Mouse (Mus musculus) cortical plate, adult 2 months (tissue): Measurements from ENCODE around the gene Snx1. TPM values are rescaled to one million over a fixed set of nuclear protein-coding genes. Genes with fewer than 3 reads are reported as not detected.

Experiments
- H3K27ac ChIP-seq: fragments of 200-500 bp; 2 replicates; pipeline ENCODE4 v1.5.1; 2012; ENCODE audit warnings: low read length, control low read depth, inconsistent platforms; ENCODE audit not compliant: insufficient read depth
- H3K4me1 ChIP-seq: fragments of 200-500 bp; 2 replicates; pipeline ENCODE4 v1.6.1; 2011; ENCODE audit warnings: low read length; ENCODE audit not compliant: control insufficient read depth, insufficient read depth
- H3K4me3 ChIP-seq: fragments of 200-500 bp; 2 replicates; pipeline ENCODE4 v1.5.1; 2011; ENCODE audit warnings: mild to moderate bottlenecking, low read length, control low read depth; ENCODE audit not compliant: insufficient read depth
- CTCF ChIP-seq: fragments of 200-500 bp; IDR thresholded peaks from 2 replicates; pipeline ENCODE4 v1.5.1; 2011; ENCODE audit warnings: mild to moderate bottlenecking, control low read depth, low read length; ENCODE audit not compliant: insufficient read depth; ENCODE audit errors: extremely low read depth
- POLR2A ChIP-seq: fragments of 200-500 bp; IDR thresholded peaks from 2 replicates; pipeline ENCODE4 v1.6.1; 2011; ENCODE audit warnings: mild to moderate bottlenecking, low read length, control low read depth; ENCODE audit not compliant: insufficient read depth; ENCODE audit errors: extremely low read depth
- polyA plus RNA-seq: library from polyadenylated mRNA; depleted of rRNA; stranded (reverse); fragments of >200 nt; gene quantifications from 2 replicates; pipeline ENCODE4 v1.2.3, GENCODE M21; 2012

Snx1 gene
- polyA plus RNA-seq, 1 experiment: 90.1 TPM

DNA sequence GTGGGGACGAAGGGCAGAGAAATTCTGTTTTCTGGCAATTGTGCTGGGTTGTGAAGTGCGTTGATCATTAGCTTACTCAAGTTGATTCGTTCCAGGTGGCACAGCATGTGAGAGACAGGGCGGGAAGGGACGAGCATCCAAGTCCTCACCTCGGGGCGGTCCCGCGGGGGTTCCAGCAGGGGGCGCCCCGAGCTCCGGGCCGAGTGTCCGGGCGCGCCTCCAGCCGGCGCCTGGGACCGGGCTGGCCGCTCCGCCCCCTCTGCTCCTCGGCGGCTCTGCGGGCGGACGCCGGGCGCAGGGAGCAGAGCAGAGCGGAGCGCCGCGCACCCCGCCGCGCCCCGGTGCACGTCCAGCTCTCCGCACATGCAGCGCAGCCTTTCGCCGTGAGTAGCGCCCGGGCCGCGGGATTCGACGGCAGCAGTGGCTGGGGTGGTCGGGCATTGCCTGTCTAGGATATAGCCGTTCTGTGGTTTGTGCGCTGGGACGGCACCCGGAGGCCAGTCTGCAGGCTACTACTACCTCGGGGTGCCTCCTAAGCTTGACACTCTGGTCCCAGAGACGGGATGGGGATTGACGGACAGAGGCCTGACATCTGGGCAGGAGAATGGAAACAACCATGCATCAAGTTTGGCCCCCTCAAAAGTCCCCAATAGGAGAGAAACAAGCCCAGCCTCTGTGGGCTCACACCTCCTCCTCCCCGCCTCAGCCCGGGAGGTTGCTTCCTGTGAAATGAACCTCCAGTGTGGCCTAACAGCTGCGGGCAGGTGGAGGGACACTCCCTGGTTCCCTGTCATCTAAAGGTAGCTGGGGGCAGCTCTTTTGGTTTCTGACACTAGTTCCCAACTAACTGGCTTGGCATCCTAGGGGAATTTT, 31.8 kb upstream of the Snx1 start, which contains the start of gene Dapk2:
TSS of gene Dapk2 (plus strand) at position 266 of the 873 bp plus-strand sequence.
- Histone ChIP-seq H3K4me1 (no peaks in the 10 kb centered on the region), H3K4me3 (peak within 1 kb of the TSS; percentile 8; the same call in 1 of the 2 replicates), H3K27ac (no peak within 1 kb of the TSS)
- TF ChIP-seq POLR2A (no peak), CTCF (0 out of 2 replicates have a peak, but pooled peaks have one; percentile 5)

GRCm38 (mm10) chr9:66155534-66155933, 29.1 kb upstream of the Snx1 start:
- TF ChIP-seq CTCF (no peak), POLR2A (no peak)

GRCm38 (mm10) chr9:66154013-66154412, 27.6 kb upstream of the Snx1 start:
- H3K4me1 ChIP-seq: no peaks in the 10 kb centered on the region
- H3K4me3 ChIP-seq: no peak overlapping the region
- TF ChIP-seq CTCF (no peak), POLR2A (no peak)
- no peak overlapping the region for H3K27ac ChIP-seq

More at GRCm38 (mm10) chr9:66155534-66155933, 29.1 kb upstream of the Snx1 start:
- Histone ChIP-seq H3K4me1 (no peaks in the 10 kb centered on the region), H3K27ac (no peak overlapping the region), H3K4me3 (no peak overlapping the region)

- no peak overlapping the region for H3K4me3 ChIP-seq
- TF ChIP-seq POLR2A (no peak), CTCF (no peak)
- H3K27ac ChIP-seq: no peak overlapping the region
- H3K4me1 ChIP-seq: no peaks in the 10 kb centered on the region
Measured at GRCm38 (mm10) chr9:66153594-66153993, 27.2 kb upstream of the Snx1 start.

- no peak overlapping the region for H3K4me3 ChIP-seq
- no peak for TF ChIP-seq POLR2A
- TF ChIP-seq CTCF: no peak
- no peaks in the 10 kb centered on the region for H3K4me1 ChIP-seq
- H3K27ac ChIP-seq: no peak overlapping the region
Measured at GRCm38 (mm10) chr9:66152011-66152410, 25.6 kb upstream of the Snx1 start.

GRCm38 (mm10) chr9:66146141-66146540, 19.8 kb upstream of the Snx1 start:
- Histone ChIP-seq H3K4me3 (no peak overlapping the region), H3K27ac (no peak overlapping the region), H3K4me1 (no peaks in the 10 kb centered on the region)
- TF ChIP-seq CTCF: no peak
- no peak for TF ChIP-seq POLR2A

DNA sequence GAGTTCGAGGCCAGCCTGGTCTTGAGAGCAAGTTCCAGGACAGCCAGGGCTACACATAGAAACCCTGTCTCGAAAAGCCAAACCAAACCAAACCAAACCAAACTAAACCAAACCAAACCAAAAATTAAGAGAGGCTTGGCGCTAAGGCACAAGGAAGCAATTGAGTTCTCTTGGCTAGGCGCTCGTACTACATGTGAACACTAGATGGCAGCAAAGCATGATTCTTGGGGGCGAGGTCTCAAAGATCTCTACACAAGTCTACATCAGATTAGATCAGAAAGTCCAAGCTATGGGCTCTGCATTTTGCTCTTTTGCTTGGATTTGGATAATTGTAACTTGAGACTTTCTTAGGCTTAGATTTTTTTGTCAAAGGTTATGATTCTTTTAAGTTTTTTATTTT, 17.9 kb upstream of the Snx1 start:
- no peak for TF ChIP-seq POLR2A
- peak; percentile 94 for TF ChIP-seq CTCF
- no peak overlapping the region for H3K27ac ChIP-seq
- no peaks in the 10 kb centered on the region for H3K4me1 ChIP-seq
- no peak overlapping the region for H3K4me3 ChIP-seq

- no peak for TF ChIP-seq CTCF
- TF ChIP-seq POLR2A: no peak
- no peaks in the 10 kb centered on the region for H3K4me1 ChIP-seq
- no peak overlapping the region for H3K27ac ChIP-seq
- H3K4me3 ChIP-seq: no peak overlapping the region
Measured at GRCm38 (mm10) chr9:66142265-66142664, 15.9 kb upstream of the Snx1 start.

DNA sequence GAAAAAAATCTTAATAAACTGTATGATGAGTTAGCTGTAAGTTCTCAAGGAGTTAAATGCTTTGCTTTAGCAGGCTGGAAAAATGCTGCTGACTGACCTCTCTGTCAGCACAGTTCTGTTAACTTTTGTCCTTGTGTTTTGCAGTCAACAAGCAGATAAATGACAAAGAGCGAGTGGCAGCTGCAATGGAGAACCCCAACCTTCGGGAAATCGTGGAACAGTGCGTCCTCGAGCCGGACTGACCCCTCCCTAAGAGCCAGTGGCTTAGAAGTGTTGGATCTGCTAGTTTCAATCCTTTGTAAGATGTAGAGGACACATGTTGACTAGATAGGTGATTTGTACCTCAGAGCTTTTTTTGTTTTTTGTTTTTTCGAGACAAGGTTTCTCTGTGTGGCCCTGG, 11.8 kb upstream of the Snx1 start:
- no peak overlapping the region for H3K4me3 ChIP-seq
- TF ChIP-seq POLR2A: no peak
- TF ChIP-seq CTCF: no peak
- no peaks in the 10 kb centered on the region for H3K4me1 ChIP-seq
- no peak overlapping the region for H3K27ac ChIP-seq

DNA sequence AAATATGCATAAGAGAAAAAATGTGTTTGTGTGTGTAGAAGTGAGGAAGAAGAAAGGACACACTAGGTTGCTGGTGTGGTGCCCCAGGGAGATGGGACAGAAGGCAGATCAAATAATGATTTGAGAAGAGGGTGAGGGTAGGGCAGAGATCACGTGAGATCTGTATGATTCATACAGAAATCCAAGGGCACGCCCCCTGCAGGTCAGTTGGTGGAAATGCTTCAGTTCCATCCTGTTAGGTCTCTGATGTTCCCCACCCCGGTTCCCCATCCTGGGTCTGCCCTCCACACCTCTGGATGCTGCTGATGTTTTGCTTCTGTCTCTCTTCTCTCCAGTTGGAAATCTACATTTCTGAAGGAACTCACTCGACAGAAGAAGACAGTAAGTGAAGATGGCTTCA, 9.6 kb upstream of the Snx1 start:
- Histone ChIP-seq H3K4me1 (no peaks in the 10 kb centered on the region), H3K4me3 (no peak overlapping the region), H3K27ac (no peak overlapping the region)
- TF ChIP-seq CTCF (peak; percentile 41), POLR2A (no peak)
